Mouse (Mus musculus): ENCODE results near the gene Cdc42bpa.

Cdc42bpa gene

DNA sequence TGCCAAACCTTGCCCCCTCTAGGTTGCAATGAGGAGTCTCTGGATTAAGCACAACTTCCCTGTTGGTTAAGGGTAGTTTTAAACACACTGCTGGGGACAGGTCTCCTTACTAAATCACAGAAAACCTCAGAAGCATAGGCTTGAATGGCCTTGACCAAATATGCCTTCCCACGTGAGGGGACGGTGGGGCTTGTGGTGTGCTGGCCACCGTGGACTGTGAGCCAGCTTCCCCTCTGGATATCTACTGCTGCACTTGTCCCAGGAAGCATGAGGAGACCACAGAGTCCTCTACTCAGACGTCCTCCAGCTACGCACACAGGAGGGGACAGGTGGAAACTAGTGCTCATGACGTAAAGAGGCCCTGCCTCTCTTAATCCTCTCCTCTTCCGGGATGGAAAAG is 202.7 kb downstream of the Cdc42bpa start:
- no peak for DNase-seq (ENCODE audit: low read depth)

DNA sequence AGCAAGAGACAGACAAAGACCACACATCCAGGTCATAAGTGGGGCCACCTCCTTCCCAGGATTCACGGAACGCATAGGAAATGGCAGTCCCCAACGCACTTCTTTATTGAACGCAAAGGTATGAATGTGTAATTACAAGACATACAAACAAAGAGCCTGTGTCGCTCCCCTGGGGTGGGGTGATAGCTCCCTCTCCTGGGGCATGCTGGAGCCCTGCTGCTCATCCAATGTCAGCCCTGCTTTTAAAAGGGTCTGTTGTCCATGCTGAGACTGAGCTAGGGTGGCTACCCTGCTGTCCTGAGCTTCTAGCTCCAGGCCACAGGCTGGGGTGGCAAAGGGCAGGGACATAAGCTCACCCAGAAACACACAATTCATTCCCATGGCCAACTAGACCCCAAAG is 206.3 kb downstream of the Cdc42bpa start:
- no peak for DNase-seq (ENCODE audit: low read depth)

DNA sequence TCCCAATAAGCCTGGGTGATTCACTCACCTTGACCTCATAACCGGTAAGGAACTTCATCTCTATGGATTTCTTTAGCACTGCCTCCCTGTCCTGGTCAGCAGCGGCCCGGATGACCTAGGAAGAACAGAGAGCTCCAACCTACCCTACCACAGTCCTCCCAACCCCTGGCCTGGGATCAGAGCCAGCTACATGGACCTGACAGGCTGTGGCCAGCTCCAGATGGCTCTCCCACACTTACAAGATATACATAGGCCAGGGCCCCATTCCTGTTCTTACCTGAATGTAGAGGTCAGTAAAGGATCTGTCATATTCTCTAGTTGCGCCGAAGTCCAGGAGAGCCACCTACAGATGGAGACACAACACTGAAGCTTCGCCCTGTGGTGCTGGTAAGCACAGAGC is 208.0 kb downstream of the Cdc42bpa start:
- DNase-seq (ENCODE audit: low read depth): no peak

DNA sequence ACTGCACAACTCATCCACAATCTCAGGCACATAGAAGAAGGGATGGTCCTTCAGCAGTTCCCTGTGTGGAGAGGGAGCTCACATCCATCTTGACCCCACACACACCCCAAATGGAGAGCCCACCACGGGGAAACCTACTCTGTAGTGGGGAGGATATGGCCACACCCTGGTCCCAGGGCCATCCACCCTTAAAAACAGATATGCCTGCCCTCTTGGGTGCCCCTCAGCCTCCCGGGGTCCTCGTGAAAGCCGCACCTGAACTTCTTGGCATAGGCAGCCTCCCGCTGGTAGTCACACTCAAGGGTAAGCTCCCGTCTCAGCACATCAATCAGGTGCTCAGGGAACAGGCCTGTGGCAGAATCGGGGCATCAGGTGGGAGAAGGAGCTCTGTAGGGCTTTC is 208.9 kb downstream of the Cdc42bpa start:
- no peak for DNase-seq (ENCODE audit: low read depth)

DNA sequence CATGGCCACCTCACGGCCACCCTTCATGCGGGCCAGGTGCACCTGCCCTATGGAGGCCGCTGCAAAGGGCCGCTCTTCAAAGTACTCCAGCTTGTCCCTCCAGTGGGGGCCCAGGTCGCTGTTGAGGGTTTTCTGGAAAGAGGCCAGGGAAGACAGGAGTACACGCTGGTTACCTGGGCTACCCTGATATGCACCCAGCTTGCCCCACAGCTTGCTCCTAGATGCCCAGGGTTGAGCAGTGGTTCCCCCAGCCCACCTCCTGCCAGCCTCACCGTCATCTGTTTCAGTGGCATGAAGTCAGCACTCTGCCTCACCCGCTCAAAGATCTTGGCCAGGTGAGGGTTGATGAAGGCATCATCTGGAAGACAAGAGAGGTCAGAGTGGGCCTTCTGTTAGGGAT is 209.8 kb downstream of the Cdc42bpa start:
- DNase-seq (ENCODE audit: low read depth): no peak

DNA sequence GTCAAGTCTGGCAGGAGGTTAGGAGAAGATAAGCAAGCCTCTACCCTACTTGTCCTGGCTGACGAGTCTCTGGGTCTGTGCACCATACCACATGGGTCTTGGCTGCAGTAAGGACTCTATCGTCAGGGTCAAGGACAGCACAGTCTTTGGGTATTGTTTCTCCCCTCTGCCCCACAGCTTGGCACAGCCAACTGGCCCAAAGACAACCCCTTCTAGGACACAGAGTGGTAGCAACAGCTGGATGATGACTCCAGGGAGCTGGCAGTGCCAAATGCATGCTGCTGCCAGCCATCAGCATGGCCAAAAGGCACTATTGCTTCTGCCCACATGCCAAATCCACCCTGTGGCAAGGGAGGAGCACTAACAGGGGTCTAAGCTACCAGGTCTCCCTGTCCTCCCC is 211.6 kb downstream of the Cdc42bpa start:
- DNase-seq (ENCODE audit: low read depth): no peak

DNA sequence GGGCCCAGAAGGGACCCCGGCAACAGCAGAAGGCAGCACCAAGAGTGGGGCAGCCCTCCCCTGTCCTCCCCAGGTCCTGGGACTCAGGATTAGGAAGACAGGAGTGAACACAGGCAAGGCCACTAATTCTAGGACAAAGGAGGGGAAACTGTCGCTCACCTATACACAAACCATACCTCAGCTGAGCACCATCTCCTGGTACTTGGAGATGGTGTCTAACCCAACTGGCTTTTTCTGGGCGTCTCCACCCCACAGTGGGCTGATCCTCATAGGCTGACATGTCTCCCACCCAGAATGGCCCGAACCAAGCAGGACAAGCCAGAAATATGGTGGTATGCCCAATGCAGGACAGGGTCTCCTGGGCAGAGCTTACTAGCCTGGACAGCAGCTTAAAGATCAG is 212.3 kb downstream of the Cdc42bpa start:
- DNase-seq (ENCODE audit: low read depth): no peak

DNA sequence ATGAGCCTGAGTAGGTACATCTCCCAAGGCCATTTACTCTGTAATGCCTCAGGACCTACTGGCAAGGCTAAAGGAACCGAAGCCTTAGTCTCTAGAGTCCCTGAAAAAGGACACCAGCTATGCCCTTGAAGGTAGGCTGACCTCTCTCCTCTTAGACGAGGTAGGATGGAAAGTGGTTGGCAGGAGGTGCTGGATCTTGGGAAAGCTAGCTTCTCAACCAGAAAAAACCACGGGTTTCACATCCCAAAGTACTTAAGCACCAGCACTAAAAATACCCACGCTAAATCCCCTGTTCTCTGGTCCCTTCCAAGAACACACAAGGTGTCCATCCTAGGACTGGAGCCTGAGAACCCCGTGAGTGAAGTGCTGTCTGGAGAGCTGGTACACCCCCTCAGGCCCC is 212.7 kb downstream of the Cdc42bpa start:
- DNase-seq (ENCODE audit: low read depth): no peak

DNA sequence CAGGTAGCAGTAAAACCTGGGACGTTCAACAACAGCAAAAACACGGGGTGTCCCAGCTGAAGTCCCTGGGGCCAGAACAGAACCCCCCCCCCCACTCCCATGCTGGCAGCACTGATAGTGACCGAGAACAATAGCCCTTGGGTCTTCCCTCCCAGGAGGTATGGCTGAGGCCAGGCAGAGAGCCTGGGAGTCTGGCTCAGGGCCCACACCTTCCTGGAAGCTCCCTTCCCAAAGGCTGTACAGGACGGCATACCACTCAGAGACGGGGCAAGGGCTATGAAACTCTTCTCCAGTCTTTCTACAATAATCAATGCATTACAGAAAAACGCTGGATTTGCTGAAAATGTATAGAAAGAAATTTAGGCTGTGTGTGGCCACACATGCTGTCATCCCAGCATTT is 214.4 kb downstream of the Cdc42bpa start:
- DNase-seq (ENCODE audit: low read depth): no peak

DNA sequence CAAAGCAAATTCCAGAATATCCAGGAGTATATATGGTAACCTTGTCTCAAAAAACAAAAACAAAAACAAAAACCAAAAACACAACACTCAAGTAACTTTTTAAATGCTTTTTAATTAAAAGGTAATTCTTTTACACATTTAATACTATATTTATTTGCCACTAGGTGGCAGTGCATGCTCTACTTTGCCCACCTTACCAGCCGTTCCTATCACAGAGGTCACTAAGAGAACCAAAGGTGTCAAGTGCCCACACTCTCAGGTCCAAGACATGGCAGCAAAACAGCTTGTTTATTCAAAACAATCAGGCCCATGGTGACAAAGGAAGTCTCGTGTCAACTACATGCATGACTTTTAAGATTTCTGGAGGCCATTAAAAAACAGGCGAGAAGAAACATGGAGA is 214.9 kb downstream of the Cdc42bpa start:
- peak; percentile 69 for DNase-seq (ENCODE audit: low read depth)

DNA sequence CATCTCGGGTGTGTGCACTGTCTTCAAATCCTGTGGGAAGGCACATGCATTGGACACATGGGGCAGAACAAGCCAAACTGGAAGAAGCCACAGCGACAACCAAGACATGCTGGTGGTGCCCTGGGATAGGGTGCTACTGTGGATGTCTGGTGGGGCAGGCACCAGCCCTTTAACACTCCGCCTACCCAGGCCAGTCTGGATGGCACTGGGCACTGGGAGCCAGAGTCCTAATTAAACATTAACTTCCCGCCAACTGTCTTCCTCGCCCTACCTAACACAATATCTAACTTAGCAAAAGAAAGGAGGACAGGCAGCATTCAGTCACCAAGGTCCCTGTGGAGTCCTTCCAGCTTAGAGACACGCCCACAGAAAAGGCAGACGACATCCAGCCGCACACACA is 215.4 kb downstream of the Cdc42bpa start:
- DNase-seq (ENCODE audit: low read depth): no peak

DNA sequence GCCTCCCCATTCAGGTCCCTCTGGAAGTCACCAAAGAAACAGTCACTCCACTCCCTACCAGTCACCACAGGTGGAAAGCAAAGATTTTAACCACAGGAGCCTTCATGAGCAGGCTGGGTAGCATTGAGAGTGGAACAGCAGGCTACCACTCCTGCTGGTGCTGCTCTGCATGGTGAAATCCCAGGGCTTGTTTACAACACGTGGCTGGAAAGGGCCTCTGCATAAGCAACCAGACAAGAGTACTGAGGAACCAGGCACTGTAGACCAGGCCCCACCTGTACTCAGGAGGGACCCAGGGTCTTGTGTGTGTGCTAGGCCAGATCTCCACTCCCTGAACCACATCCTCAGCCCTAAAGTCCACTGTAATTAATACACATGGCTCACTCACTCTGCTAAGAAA is 216.5 kb downstream of the Cdc42bpa start:
- DNase-seq (ENCODE audit: low read depth): no peak

DNA sequence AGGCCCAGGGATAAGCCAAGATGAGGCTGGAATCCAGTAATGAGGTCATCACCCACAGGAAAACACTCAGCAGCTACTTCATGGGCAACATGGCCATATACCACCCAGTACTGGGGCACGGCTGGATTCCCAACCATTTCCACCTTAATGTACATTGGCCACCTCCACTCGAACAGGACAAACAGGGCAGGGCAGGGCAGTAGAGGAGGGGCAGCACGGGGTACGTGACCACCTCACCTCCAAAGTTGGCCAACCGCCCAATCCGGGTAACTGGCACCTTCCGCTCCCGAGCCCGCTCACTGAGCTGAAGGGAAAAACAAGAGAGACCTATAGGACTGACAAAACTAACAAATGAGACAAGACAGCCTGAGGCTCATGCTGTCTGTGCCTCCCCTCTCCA is 218.1 kb downstream of the Cdc42bpa start:
- DNase-seq (ENCODE audit: low read depth): no peak

DNA sequence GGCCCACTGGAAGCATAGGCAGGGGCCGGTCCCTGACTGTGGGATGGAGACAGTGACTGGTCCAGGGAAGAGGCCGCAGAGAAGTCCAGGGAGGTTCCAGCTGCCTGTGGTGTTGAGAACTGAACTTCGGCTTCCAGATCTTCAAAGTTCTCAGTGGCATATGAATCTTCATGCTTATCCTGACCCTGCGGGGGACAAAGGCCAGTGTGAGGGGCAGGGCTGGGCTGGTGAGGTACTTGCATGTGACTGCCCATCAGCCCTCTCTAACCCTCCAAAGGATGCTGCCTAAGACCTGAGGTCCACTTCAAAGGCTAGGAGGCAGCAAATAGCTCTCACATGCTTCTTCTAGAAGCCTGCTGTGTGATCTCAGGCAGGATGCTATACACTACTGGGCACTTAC is 218.8 kb downstream of the Cdc42bpa start:
- no peak for DNase-seq (ENCODE audit: low read depth)

DNA sequence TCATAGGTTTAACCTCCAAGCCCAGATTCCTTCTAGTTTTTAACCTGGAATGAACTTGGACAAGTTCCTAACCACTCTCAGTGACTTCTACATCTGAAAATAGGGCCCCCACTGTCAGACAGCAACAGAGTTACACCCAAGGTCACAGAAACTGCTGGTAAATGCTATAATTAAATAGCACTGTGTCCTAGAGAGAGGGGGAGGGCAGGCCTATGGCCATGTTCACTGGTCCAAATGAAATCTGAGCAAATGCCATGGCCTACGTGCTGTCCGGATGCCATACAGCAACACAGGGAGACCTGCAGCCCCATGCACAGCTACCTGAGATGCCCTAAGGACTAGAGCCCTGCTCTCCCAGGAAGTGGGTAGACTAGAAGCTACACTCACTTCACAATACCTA is 219.6 kb downstream of the Cdc42bpa start:
- no peak for DNase-seq (ENCODE audit: low read depth)

DNA sequence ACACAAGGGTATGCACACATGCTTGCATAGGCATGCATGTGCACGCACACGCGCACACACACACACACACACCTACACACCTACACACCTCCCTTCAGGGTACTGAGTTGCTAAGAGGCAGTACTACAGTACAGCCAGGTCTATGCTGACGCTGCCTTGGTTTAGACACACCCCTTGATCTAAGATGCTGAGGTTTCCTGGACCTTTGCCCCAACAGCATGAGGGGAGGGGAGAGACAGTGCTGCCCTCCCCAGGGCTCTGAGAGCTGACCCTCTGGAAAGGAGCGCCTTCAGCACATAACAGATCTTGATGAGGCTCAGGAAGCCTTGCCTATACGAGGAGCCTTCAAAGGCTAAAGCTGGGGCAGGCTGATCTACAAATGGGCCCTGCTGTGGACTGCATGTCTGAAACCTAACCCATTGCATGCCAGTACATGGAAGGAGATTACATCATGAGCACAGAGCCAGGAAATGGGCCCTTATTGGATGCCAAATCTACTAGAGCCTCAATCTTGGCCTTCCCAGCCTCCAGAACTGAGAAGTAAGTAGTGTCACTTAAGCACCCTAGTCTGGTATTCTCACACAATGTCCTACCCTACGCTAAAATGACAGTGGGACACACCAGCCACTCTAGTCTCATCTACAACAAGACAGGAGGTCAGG is 221.2 kb downstream of the Cdc42bpa start:
- no peak for DNase-seq (ENCODE audit: low read depth)

DNA sequence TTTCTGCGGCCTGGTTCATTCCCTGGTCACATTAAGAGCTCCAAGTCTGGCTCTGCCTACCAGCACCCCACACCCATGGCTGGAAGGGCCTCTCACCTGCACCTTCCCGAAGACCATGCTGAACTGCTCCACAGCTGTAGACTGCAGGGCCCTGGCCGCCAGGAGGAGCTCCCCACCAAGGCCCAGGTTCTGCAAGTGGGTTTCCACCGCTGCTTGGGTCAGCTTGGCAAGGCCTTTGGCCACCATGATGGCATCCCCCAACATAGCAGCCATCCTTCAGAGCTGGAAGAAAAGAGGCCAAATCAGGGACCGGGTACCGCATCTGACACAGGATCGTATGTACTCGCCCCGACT is 221.7 kb downstream of the Cdc42bpa start:
- no peak for DNase-seq (ENCODE audit: low read depth)

DNA sequence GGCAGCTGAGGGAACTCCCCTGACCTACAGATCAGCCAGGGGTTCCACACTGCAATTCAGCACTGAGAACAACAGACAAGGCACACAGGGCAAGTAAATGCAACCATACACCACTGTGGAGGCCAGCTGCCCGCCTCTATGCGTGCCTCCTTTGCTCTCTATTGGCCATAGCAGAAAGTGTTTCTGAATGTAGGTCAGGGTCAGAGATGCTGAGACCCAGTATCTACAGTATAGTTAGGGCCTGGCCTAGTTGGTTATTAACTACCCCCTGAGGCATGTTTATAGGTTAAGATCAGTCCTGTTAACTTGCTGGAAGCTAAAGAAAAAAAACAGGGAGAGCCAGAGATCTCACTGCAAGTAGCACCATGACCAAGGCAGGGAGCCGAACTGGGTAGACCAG is 222.5 kb downstream of the Cdc42bpa start:
- no peak for DNase-seq (ENCODE audit: low read depth)

DNA sequence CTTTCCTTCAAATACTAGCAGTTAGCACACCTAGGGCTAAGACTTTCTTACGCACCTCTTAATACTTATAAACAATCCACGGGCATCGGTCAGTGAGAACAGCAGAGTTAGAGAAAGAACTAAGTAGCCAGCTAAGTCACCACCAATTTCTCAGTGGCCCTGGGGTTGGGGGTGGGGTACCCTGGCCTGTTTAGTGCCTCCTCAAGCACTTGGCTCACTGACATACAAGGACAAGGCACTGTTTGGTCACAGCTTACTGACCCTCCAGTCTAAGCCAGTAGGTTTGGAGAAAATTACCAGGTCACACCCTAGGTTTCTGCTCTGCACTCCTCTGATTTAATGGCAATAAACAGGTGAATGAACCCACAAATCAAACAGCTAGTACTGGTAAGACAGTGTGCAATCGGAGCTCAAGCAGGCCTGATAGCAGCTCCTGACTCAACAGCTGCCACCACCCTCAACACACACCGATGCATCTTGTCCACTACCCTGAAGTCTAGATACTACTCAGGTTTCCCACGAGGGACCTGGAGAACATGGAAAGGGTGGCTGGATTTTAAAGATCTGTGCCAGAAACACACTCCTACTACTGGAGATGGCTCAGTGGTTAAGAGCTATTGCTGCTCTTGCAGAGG is 223.4 kb downstream of the Cdc42bpa start:
- no peak for DNase-seq (ENCODE audit: low read depth)

DNA sequence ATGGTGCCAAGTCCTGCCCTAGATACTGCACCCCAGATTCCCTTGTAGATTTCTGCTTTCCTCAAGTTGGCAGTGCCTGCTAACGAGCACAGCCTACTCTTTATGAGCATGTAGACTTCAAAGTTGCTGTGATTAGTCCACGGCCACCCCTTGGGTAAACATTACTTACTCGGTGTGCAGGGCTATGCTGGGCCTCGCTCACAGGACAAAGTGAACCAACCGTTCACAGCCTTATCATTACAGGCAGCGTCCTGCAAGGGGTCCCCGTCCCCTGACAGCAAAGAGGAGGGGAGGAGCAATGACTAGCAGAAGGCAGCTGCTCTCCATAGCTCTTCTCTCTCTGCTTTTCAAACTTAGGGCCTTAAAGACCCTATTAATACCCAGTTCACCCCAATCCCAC is 224.5 kb downstream of the Cdc42bpa start:
- DNase-seq (ENCODE audit: low read depth): no peak

DNA sequence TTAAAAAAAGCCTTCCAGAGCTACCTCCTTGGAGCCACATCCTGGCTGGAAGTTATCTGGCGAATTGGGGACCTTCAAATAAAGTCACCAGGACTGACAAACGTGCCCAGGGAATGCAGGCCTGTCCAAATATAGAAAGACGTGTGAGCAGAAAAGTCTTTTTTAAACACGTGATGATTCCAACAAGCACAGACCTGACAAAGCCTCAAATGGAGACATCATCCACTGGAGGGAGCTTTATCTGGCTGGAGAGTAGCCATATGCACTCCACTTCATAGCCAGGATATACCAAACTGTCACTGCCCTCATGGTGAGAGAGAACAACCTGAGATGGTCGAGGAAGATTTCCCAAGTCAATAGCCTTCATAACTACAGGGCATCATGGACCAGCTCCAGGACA is 225.6 kb downstream of the Cdc42bpa start:
- no peak for DNase-seq (ENCODE audit: low read depth)

DNA sequence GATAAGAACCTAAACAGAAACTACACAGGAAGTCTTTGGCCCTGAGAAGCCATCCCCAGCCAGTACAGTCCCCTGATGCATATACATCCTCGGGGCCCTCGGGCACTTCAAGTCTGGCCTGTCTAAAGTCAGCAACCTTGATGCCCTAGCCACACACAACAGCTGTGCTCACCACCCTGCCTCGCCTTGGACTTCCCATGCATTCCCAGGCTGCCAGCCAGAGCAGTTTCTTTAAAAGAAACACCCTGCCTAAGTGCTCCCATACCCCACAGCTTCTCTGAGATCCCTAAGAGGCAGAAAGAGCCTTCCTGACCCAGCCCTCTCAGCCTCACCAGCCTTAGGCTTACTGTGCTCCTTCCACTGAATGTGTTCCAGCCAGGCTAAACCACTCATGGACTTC is 226.1 kb downstream of the Cdc42bpa start:
- DNase-seq (ENCODE audit: low read depth): no peak

DNA sequence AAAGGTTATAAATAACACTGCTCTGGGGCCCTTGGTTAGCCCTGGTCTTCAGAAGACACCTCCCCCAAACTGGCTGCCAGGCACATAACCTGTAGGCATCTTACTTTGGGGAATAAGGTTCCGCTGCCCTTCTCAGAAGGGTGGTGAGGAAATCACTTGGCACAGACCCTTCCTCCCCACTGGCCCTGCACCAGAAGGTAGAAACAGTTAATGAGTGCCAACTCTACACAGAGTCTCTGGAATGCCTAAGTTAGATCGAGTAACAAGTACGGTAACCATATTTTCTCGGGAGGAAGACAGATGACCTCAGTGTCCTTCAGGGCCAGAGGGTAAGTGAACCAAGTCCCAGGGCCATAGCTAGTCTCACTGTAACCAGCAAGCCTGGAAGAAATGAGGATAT is 228.7 kb downstream of the Cdc42bpa start:
- DNase-seq (ENCODE audit: low read depth): no peak

DNA sequence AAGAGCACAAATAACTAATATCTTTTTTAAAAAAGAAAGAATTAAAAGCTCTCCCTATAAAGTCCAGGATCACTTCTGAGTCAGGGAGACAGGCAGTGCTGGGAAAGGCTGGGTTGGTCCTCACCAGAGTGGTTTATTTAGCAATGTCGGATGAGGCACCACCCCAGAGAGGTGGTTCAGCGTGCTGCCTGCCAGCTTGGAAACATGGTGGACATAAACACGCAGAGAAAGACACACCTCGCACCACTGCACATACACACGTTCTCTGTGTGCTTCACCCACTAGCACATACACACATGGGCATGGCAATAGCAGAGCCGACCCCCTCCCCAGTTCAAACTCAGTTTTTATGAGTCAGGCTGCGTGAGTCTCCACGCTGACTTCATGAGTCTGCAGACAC is 230.8 kb downstream of the Cdc42bpa start:
- no peak for DNase-seq (ENCODE audit: low read depth)
